Mouse (Mus musculus): ENCODE data around the gene Pou2f1.

Gene Pou2f1

DNA sequence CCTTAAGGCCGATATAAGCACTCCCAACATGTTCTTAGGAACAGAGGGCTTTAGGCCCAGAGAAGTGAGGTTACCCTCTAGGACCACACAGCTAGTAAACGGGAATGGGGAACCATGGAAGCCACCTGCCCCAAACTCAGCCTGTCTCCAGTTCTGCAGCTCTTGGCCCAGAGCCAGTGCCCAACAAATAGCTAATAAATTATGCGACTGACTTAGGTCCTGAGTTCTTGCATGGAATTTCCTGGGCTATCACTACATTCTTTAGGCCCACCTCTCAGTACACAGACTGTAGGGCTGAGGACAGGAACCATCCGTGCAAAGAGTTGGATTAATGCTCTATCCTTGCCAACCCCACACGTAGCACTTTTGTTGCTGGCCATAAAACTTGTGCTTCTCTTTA, 150.3 kb downstream of the Pou2f1 start:
- ATAC-seq (ENCODE audit: insufficient number of reproducible peaks, low FRiP score, low TSS enrichment), result no peak

DNA sequence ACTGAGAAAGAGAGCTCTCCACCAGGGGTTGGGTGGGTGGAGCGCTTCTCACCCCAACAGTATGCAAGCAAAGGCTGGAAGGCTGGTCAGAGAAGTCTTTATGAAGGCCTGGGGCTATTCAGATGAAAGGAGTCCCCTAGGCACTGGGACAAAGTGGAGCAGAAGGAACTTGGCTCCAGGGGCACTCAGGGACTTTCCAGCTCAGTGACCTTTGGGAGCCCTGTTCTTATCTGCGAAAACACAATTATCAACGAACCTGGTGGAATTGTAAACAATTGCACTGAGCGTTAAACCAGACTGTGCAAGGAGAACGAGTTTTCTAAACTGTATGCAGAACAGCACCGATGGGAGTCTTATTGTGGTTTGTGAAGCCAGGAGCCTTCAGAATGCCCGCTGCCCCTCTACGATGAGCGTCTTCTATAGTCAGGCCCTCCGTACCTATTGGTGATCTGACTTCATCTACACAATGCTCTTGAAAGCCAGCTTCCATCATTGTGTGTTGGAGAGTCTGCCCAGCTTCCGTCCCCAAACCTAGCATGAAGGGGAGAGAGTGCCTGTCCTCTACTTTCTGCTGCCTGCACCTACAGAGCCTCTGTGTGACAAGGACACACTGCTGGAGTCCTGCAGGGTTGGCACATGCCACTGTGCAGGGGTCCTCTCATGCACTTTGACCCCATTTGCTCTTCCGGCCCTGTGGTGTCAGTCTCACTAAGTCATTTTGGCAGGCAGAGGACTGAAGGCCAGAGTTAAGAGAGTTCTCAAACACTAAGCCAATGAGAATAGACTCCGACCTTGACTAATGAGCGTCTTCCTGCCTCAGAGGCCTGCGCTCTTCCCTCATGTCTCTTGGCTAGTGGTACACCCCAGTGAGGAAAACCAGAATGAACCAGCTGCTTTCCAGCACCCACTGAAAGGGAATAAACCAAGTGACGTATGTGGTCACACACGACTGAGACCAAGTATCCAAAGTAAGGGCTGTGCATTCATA, 152.7 kb downstream of the Pou2f1 start:
- ATAC-seq (ENCODE audit: insufficient number of reproducible peaks, low FRiP score, low TSS enrichment), result no peak

DNA sequence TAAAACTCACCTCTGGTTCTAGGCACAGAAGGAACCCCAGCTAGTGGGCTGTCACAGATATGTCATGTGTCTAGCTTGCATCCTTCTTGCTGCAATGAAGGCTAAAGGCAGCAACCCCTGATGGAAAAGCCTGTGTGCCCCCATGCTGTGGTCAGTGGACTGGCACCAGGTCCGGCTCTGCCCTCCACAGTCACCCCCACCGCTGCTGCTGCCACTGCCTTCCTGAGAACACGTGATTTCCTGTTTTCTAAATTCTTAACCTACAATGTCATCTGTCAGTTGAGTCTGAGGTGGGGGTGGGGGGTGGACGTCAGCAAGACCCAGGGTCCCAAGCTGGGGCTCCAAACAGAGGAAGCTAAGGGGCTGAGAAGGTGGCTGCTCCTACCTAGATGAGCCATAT, 153.6 kb downstream of the Pou2f1 start:
- ATAC-seq (ENCODE audit: insufficient number of reproducible peaks, low FRiP score, low TSS enrichment), result no peak

DNA sequence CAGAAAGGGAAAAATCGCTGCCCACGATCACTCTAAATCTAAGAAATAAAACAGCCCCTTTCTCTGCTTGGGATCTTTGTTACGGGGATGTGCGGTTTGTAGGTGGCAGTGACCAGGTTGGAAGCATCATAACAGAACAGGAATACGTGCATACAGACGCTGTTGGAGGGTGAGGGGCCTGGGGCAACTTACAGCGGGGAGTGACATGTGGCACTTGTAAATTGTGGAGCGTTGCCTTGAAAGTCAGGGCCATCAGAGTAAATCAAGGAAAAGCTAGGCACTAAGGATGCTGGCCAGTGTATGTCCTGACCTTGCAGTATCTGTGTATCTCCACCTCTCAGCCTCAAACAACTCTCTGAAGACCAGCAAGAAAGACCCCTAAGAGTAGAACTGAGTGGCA, 154.1 kb downstream of the Pou2f1 start:
- no peak for ATAC-seq (ENCODE audit: insufficient number of reproducible peaks, low FRiP score, low TSS enrichment)

DNA sequence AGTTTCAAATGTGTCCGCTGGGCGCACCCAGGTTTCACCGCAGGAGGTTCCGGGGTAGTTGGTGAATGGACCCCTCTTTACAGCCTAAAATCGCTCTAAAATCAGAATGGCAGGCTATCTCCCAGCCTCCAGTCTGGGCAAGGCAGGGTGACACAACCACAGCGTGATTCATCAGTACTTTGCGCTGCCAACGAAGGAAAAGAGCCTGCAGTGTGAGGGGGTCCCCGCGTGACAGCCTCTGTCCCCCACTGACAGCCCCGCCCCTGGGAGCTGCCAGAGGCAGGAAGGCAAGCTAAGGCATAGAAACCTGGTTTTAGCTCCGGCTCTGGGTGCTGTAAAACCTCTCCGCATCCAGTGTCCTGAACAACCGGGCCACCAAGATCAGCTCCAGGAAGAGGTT, 157.1 kb downstream of the Pou2f1 start:
- ATAC-seq (ENCODE audit: insufficient number of reproducible peaks, low FRiP score, low TSS enrichment), result no peak

DNA sequence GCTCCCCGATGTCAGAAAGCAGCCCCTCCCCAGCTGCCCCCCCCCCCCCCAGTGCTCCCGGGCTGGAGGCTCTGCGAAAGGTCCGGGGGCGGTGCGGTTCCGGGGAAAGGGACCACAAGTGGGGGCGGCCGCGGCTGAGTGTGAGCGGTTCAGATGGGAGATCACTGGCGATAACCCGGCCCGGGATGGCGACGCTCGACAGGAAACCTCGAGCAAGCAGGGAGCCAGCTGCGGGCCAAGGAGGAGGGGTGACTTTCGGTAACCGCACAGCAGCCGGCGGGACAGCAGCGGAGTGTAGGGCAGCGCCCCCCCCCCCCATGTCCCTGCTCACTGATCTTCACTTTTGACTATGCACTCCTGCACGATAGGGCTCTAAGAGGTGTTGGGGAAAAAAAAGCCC, 157.5 kb downstream of the Pou2f1 start:
- ATAC-seq (ENCODE audit: insufficient number of reproducible peaks, low FRiP score, low TSS enrichment), result no peak

DNA sequence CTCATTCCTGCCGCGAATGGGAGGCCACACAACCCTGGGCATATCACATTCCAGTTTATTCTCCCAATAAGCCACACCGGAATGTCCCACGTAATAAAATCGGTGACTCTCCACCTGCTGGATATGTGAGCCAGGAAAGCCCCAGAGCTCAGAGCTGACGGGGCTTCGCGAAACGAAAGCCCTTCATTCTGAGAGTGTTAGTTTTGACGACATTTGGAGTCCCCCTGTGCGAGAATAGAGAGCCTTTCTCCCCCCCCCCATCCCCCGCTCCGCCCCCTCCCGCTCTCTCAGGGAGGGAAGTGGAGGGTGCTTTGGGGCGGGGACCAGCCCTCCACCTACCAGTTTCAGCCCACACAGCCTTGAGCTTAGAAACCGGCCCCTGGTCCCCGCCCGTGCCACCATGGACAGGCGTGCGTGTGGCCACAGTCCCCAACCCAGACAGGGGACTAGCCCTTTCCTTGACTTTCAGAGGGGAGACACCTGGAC, 158.0 kb downstream of the Pou2f1 start:
- ATAC-seq (ENCODE audit: insufficient number of reproducible peaks, low FRiP score, low TSS enrichment), result no peak

DNA sequence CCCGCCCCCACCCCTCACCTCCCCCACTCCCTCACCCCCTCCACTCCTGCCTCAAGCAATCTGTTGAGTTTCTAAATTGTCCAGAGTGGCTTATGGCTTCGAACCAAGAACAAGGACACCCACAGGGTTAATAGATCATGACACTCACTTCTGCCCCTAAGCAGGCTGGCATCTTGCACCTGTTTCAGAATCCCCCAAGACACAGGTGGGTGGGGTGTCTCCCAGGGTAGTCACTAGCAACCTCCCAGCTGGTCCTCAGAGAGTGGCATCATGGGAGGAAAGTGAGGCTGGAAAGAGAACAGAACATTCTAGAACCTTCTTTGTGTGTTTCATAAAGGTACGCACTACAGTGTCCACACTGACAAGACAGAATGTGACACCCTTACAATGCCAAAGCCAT, 158.9 kb downstream of the Pou2f1 start:
- ATAC-seq (ENCODE audit: insufficient number of reproducible peaks, low FRiP score, low TSS enrichment), result no peak

DNA sequence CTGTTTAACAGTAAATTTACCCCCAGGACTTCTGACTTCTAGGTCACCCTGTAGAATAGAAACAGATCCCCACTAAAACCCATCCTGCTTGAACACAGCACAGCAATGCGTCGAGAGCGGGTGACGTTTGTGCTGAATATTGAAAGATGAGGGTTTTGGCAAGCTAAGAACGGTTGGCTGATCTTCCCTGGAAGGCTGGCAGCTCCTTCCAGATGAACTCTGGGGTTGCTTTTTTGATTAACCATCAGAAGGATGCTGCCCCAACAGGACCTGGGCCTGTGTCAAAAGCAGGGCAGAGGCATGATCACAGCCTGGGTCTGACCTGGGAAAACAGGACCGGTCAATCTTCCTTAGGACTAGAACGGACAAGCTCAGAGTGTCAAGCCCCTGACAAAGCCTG, 160.3 kb downstream of the Pou2f1 start:
- no peak for ATAC-seq (ENCODE audit: insufficient number of reproducible peaks, low FRiP score, low TSS enrichment)

DNA sequence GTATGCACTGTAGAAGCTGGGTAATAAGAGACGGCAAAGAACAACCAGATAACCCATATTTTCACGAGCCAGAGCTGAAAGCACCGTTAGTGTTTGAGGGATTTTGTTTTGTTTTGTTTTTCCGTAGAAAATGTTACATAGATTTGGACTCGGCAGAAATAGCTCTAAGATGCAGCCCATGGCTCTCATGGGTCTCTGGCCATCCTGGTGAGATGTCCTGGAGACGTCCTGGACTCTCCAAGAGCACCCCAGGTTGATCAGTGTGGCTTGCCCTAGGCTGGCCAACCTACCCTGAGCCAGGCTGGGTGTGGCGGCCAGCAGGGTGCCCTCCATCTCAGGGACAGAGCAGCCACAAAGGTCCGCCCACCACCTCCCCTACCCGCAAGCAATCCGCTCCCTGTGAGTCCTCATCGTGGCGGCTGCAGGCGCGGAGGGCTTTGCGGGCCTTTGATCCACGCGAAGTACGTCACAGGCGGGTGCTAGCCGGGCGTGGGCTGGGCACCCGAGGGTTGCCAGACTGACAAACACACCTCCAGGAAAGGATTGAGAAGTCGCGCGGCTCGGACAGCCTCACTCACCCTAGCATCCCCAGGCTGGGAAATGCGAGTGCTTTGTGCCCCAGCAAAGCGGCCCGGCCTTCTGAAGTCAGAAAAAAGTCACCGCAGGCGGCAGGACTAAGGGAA, 161.8 kb downstream of the Pou2f1 start:
- ATAC-seq (ENCODE audit: insufficient number of reproducible peaks, low FRiP score, low TSS enrichment), result no peak

DNA sequence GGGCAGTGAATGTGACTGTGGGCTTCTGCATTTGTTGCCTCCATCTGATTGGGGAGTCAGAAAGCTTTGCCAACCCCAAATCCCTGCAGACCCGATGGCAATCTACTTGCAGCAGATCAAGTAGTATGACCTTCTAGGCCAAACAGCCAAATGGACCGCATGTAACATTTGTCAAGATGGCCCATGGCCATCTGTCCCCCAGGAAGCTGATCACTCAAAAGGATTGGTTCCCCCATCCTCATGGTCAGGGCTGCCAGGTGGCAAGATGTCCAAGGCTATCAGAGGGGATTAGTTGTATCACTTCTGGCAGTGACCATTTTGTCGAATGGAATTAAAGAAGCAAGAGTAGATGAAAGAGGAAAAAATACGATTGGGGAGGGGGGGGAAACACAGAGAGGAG, 163.3 kb downstream of the Pou2f1 start:
- ATAC-seq (ENCODE audit: insufficient number of reproducible peaks, low FRiP score, low TSS enrichment), result no peak

DNA sequence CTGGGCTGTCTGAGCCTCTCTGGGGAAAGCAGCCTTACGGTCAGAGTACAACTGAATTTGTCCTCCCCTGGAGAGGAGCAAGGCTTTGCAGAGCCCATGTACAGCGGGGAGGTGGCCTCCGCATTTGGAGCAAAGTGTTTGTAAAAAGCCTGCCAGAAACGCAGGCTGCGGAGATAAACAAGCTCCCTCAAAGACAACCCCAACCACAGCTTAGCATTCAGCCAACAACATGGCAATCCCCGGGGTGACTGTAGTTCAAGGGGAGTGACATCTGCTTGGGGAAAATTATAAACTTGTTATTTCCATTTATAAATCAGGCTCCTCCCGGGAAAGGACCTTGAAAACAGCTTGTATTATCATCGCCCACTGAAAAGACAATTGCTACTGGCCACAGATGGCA, 164.9 kb downstream of the Pou2f1 start:
- ATAC-seq (ENCODE audit: insufficient number of reproducible peaks, low FRiP score, low TSS enrichment), result no peak

DNA sequence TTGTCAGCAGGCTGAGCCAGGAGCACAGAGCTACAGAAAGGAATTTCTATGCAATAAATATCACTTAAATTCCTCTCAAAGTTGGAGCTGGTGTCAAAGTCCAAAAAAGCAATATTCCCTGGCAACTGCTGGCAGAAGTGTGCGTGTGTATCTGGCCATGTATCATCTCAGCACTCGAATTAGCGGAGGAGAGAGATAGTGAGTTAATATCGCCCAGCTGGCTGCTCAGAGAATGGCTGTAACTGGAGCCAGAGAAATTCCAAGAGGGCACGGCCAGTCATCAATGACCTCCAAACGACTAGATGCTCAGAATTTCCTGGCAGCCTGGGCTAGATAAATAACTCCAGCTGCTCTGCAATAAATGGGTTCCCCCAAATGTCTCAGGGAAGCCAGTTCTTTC, 166.0 kb downstream of the Pou2f1 start:
- ATAC-seq (ENCODE audit: insufficient number of reproducible peaks, low FRiP score, low TSS enrichment), result no peak

DNA sequence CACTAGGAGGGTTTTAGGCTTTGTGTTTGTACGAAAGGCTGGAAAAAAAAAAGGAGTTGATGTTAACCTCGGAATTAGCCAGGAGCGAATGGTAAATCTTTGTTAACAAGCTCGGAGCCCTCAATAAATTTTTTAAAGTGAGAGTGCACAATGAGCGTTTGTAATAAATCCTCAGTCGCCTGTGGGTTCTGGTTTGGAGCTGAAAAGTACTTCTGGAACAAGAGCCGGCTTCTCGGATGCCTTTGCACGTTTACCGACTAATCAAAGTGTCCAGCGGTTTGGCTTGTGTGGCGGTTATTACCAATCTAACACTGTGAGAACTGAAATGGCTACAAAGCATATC, 167.9 kb downstream of the Pou2f1 start:
- ATAC-seq (ENCODE audit: insufficient number of reproducible peaks, low FRiP score, low TSS enrichment), result no peak

DNA sequence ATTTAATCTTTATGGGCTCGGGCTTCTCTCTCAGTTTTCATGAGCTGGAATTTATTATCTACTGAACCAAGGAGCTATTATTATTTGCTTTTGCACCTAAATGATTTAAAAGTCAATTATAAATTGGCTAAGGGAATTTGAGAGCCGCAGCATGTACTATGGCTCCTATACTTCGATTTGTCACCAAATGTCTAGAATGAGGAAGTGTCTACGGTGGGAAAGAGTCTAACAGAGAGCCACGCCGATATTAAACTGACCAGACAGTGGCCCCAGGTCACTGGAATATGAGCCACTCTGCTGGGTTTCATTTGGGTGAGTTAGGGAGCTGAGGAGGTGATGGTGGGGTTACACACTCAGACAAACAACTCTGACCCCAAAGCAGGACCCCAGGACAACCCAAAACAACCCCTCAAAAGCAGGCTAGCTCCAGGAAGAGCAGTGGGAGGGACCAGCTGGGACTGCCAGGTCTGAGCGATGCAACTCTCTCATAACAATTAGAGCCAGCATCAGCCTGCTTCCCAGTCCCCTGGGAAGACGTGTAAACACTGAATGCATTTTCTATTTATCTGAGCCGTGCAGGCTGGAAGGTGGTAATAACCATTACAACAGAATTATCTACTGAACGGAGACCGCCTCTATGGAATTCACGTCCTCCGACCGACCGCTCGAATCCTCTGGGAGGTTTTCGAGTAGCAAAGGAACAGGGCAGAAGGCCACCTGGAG, 168.4 kb downstream of the Pou2f1 start:
- ATAC-seq (ENCODE audit: insufficient number of reproducible peaks, low FRiP score, low TSS enrichment), result no peak

DNA sequence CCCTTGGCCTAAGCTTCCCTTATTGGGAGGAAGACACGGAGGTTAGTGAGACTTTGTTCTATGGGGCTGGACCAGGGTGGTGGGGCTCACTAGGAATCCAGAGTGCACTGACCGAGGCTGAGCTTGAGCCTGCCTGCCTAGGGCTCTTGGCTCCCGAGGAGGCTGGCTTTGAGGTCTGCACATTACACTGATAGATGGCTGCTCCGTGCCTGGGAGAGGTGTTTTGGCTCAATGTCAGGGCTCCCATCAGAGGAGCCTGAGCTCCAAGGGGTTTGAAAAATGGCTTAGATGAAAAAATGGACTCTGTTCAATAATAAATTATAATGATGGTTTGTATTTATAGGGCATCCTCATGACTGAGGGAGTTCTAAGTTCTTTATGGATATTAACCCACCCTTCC, 169.2 kb downstream of the Pou2f1 start:
- no peak for ATAC-seq (ENCODE audit: insufficient number of reproducible peaks, low FRiP score, low TSS enrichment)

DNA sequence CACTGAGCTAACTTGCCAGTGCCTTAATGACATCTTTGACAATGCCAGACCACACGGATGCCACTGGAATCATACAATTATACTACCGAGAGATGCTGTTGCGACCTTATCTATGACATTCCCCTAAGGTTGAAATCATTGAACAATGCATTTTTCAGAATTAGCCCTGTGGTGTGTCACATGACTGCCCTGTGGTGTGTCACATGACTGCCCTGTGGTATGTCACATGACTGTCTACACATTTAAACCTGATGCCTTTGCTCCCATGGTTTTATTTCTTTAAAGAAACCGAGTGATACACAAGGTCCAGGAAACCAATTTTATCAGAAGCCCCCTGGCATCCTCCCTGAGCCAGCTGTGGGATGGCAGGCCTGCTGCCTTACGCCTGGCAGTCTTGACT, 172.6 kb downstream of the Pou2f1 start:
- ATAC-seq (ENCODE audit: insufficient number of reproducible peaks, low FRiP score, low TSS enrichment), result no peak

DNA sequence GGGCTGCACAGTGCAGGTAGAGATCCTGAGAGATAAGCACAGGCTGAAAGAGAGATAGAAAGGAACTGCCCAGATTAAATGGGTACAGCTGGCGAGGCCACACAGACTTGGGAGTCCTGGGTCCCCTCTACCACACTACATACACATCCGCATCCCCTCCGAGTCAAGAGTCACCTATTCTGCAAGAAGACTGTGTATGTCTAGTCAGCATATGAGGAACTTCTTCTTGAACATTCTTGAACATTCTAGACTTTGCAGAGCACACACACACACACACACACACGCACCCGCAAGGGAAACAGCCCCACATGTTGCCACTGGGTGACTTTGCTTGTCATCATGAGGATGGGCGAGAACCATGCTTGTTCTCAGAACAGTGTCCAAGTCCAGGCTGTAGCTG, 173.9 kb downstream of the Pou2f1 start:
- no peak for ATAC-seq (ENCODE audit: insufficient number of reproducible peaks, low FRiP score, low TSS enrichment)

DNA sequence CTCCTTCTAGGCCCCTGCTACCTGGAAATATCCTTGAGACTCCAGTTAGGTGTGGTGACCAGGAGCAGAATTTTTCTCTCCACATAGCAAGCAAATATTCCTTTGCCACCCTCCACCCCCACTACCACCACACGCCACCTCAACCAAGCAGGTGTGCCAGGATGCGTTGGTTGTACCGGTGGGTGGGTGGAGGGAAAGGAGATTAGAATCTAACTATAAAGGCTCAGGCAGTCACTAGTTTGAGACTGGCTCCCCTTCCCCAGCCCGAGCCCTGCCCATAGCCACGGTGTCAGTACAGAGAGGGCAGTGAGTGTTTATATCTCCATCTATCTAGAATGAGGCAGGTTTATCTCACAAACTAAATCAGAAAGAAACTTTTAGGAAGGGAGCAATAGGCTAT, 174.3 kb downstream of the Pou2f1 start:
- no peak for ATAC-seq (ENCODE audit: insufficient number of reproducible peaks, low FRiP score, low TSS enrichment)

DNA sequence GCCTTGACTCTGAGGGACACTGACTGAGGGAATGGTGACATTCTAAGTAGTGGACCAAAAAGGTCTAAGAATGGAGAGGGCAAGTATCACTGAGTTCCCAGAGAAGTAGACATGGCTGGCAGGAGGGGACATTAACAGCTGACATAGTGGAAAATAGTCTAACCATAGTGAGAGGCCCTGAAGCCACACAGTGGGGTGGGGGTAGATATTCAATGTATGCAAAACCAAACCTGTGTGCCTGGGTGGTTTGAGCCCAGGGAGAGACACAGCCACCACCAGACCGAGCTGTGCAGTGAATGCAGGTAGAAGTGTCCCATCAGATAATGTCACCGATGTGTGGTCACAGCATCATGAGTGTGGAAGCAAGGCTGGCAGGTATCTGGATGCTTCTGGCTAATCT, 180.4 kb downstream of the Pou2f1 start:
- ATAC-seq (ENCODE audit: insufficient number of reproducible peaks, low FRiP score, low TSS enrichment), result no peak

DNA sequence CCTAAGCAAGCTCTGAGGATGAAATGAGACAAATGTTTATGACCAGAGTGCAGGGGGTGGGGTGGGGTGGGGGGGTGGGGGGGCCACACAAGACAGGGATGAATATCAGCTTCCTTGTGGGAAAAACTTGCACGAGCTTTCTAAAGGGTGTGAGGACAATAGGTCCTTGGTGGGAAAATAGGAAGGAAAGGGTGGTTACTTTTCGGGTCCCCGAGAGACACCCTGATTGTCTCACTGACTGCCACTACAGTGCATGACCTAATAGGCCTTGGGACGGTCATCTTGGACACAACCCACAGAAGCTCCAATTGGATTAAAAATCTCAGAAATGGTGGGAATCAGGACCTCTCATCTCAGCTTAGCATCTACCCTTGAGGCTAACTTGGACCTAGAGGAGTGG, 183.3 kb downstream of the Pou2f1 start:
- no peak for ATAC-seq (ENCODE audit: insufficient number of reproducible peaks, low FRiP score, low TSS enrichment)

Data from cerebellum, adult (tissue).